26 mouse cellular contexts compared by ENCODE assay signal in the genomic region with DNA sequence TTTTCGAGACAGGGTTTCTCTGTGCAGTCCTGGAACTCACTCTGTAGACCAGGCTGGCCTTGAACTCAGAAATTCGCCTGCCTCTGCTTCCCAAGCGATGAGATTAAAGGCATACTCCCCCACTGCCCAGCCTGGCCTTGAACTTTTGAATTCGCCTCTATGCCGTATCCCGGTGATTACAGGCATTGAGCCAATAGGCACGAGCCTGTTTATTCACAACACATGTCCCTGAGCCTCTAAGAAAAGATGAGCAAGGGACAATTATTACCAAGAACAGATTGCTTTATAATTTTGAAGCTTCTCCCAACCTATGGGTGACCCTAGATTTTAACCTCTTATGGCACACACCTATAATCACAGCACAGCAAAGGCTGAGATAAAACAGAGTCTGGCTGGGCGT. TPM values are rescaled to one million over a fixed set of nuclear protein-coding genes. Genes with fewer than 3 reads are reported as not detected.
DNase-seq lines count a peak whose midpoint lies in the region; ATAC-seq and TF ChIP-seq lines count a peak whose summit lies in the region.
"Had no signal": no experiment of that assay in that cellular context is flagged by ENCODE, and none has a peak within 500 bp of the region (broad histone marks: within the 10 kb centered on the region; RNA-seq: fewer than 3 reads in every experiment).

No protein-coding gene starts in this region.

- no peak for ATAC-seq in hindbrain, embryonic 14.5 days (ENCODE audit: low FRiP score)
- ATAC-seq: activated CD4-positive, CD25-positive, alpha-beta regulatory T cell, adult 4 months; forebrain, embryonic 13.5 days; forebrain, embryonic 15.5 days; forebrain, postnatal 0 days; Patski had no signal

- no peak overlapping the region for H3K9ac ChIP-seq in CH12.LX (ENCODE audit: insufficient read depth, low read depth)
- H3K9ac ChIP-seq in hindbrain, embryonic 14.5 days: no peak overlapping the region
- H3K9ac ChIP-seq: embryonic facial prominence, embryonic 12.5 days; forebrain, embryonic 13.5 days; forebrain, embryonic 15.5 days; forebrain, postnatal 0 days had no signal

- WGBS in hindbrain, embryonic 14.5 days: 91% methylated on average over 8 of the region's 8 CpGs

- no peaks in the 10 kb centered on the region for H3K27me3 ChIP-seq in CH12.LX (replicated peaks)
- H3K27me3 ChIP-seq in hindbrain, embryonic 14.5 days (ENCODE audit: control insufficient read depth, insufficient read depth, low read length): no peaks in the 10 kb centered on the region
- H3K27me3 ChIP-seq: embryonic facial prominence, embryonic 12.5 days; forebrain, embryonic 13.5 days; forebrain, embryonic 15.5 days; Patski had no signal

- no peak for TF ChIP-seq EP300 in CH12.LX (IDR thresholded peaks at IDR 0.05; ENCODE audit: low read length)

- peaks cover 26% of the 10 kb centered on the region for H3K79me2 ChIP-seq in CH12.LX (replicated peaks; ENCODE audit: control insufficient read depth, extremely low read depth, insufficient read depth, poor library complexity, severe bottlenecking)

- no peak for TF ChIP-seq RAD21 in CH12.LX (IDR thresholded peaks at IDR 0.05; ENCODE audit: low read depth, low read length)

- TF ChIP-seq POLR2A in CH12.LX (IDR thresholded peaks at IDR 0.05; ENCODE audit: low read depth, low read length): no peak

- H3K4me1 ChIP-seq in CH12.LX (ENCODE audit: control insufficient read depth in 1 of 2, insufficient read depth in 2 of 2): peaks cover 8 to 37% of the 10 kb centered on the region in 2 experiments
- peaks cover 6% of the 10 kb centered on the region; the same call in 1 of the 2 replicates for H3K4me1 ChIP-seq in hindbrain, embryonic 14.5 days (replicated peaks; ENCODE audit: control insufficient read depth, insufficient read depth, low read length)

- peaks cover 42 to 44% of the 10 kb centered on the region in 2 experiments for H3K36me3 ChIP-seq in CH12.LX (replicated peaks in 1 of 2; ENCODE audit: control insufficient read depth in 1 of 2, insufficient read depth in 1 of 2, low read length in 1 of 2)
- peaks cover 40% of the 10 kb centered on the region for H3K36me3 ChIP-seq in hindbrain, embryonic 14.5 days (replicated peaks; ENCODE audit: control insufficient read depth, insufficient read depth)

- H3K4me3 ChIP-seq in CH12.LX (replicated peaks in 1 of 3; ENCODE audit: low read depth in 2 of 3, low read length in 2 of 3, poor library complexity in 1 of 3): no peak overlapping the region
- H3K4me3 ChIP-seq in hindbrain, embryonic 14.5 days (replicated peaks; ENCODE audit: low read length): no peak overlapping the region
- H3K4me3 ChIP-seq: embryonic facial prominence, embryonic 10.5 days; embryonic facial prominence, embryonic 12.5 days; forebrain, embryonic 13.5 days; forebrain, embryonic 15.5 days had no signal

- dilution Hi-C loops in CH12.LX (cut with MboI; ENCODE audit: extremely low pct_ligation_motif_present, extremely low pct_unique_long_range_greater_than_20kb, low sequenced_read_pairs): no loop called here

- no peak overlapping the region for H3K4me2 ChIP-seq in CH12.LX (ENCODE audit: insufficient read depth, low read depth, poor library complexity, severe bottlenecking)
- H3K4me2 ChIP-seq in hindbrain, embryonic 14.5 days (replicated peaks): no peak overlapping the region
- H3K4me2 ChIP-seq: embryonic facial prominence, embryonic 12.5 days; forebrain, embryonic 13.5 days; forebrain, embryonic 15.5 days had no signal

- no peaks in the 10 kb centered on the region for H3K9me3 ChIP-seq in CH12.LX (replicated peaks; ENCODE audit: low read length)
- no peaks in the 10 kb centered on the region for H3K9me3 ChIP-seq in hindbrain, embryonic 14.5 days (ENCODE audit: control insufficient read depth, low read length)
- H3K9me3 ChIP-seq: embryonic facial prominence, embryonic 10.5 days; embryonic facial prominence, embryonic 12.5 days; forebrain, embryonic 13.5 days; forebrain, embryonic 15.5 days had no signal

- DNase-seq in CH12.LX (ENCODE audit: extremely low read depth) (no peak), ES-CJ7 (ENCODE audit: low read depth, low spot score) (peak; percentile 65), R1 (ENCODE audit: low read depth, low spot score) (peak; percentile 70)
- no peak for DNase-seq in layer of hippocampus, adult 11-12 months (ENCODE audit: low spot score)
- DNase-seq in hindbrain, embryonic 14.5 days (ENCODE audit: low spot score): no peak
- DNase-seq in spleen, postnatal 10 days (ENCODE audit: low spot score in 2 of 2): no peak
- DNase-seq: adrenal gland, adult 8-10 months; adrenal gland, postnatal 14 days; adrenal gland, postnatal 36 days; cerebellum, adult 11-12 months; cerebellum, adult 2 months; cerebellum, adult 9-10 months; cerebellum, postnatal 10 days; cerebellum, postnatal 25 days; forebrain, postnatal 0 days had no signal

- in situ Hi-C loops in CH12.LX (cut with MboI; ENCODE audit: low pct_ligation_motif_present, low pct_unique_long_range_greater_than_20kb, low sequenced_read_pairs): no loop called here

- no peak for TF ChIP-seq CTCF in CH12.LX (conservative IDR thresholded peaks at IDR 0.05 in 1 of 2, IDR thresholded peaks at IDR 0.05 in 1 of 2; ENCODE audit: low read depth in 2 of 2, low read length in 2 of 2)

- H3K27ac ChIP-seq in CH12.LX (ENCODE audit: insufficient read depth, low read depth): no peak overlapping the region
- H3K27ac ChIP-seq in hindbrain, embryonic 14.5 days: no peak overlapping the region
- H3K27ac ChIP-seq: embryonic facial prominence, embryonic 10.5 days; embryonic facial prominence, embryonic 12.5 days; forebrain, embryonic 13.5 days; forebrain, embryonic 15.5 days had no signal

TF ChIP-seq in CH12.LX, 34 proteins besides CTCF, POLR2A, EP300 and RAD21:
- TF ChIP-seq MYC (IDR thresholded peaks at IDR 0.05; ENCODE audit: low read depth, low read length): no peak
- TF ChIP-seq SIN3A (IDR thresholded peaks at IDR 0.05; ENCODE audit: low read length): 0 out of 2 replicates have a peak, but pooled peaks have one; percentile 5
- no peak for TF ChIP-seq NRF1 (IDR thresholded peaks at IDR 0.05; ENCODE audit: low read depth, low read length)
- no peak for TF ChIP-seq ELF1 (IDR thresholded peaks at IDR 0.05; ENCODE audit: low read depth, low read length)

RNA-seq across cellular contexts. Expression of a gene that starts 5.1 kb away (rescaled TPM):
- total RNA-seq in CH12.LX (2012; rRNA removed) (69.2 and 81.9 TPM in 2 replicates), CH12.LX (2014; rRNA removed) (44.6 and 54.4 TPM in 2 replicates)
- 58.3 and 64.5 TPM in 2 replicates for polyA plus RNA-seq in CH12.LX (2012; ENCODE audit: insufficient read length, low read depth)
- 107 and 115 TPM in 2 replicates for polyA plus RNA-seq in hindbrain, embryonic 14.5 days (2014; fragmentation: Nextera tagmentation; extraction: Ambion mirVana)

RNA-seq across cellular contexts. Expression of a gene that starts 6.6 kb away (rescaled TPM):
- total RNA-seq in CH12.LX (2012; rRNA removed) (not detected in 2 replicates), CH12.LX (2014; rRNA removed) (not detected in 2 replicates)
- 30.3 and 54.1 TPM in 2 replicates for polyA plus RNA-seq in CH12.LX (2012; ENCODE audit: insufficient read length, low read depth)
- not detected in 2 replicates for polyA plus RNA-seq in hindbrain, embryonic 14.5 days (2014; fragmentation: Nextera tagmentation; extraction: Ambion mirVana)
- total RNA-seq: adrenal gland, adult 18-20 months; adrenal gland, adult 8-10 months; adrenal gland, postnatal 14 days; adrenal gland, postnatal 36 days; ES-E14; forebrain, postnatal 0 days had no signal
- polyA plus RNA-seq: activated CD4-positive, CD25-positive, alpha-beta regulatory T cell, adult 4 months; C2C12; embryonic facial prominence, embryonic 10.5 days; embryonic facial prominence, embryonic 12.5 days; embryonic facial prominence, embryonic 14.5 days; forebrain, embryonic 11.5 days; forebrain, embryonic 13.5 days; forebrain, embryonic 15.5 days; forebrain, postnatal 0 days had no signal

RNA-seq across cellular contexts. Expression of a gene that starts 8.1 kb away (rescaled TPM):
- total RNA-seq in CH12.LX (2012; rRNA removed): 3,372 and 3,437 TPM in 2 replicates
- total RNA-seq in CH12.LX (2014; rRNA removed): 2,694 and 3,351 TPM in 2 replicates
- polyA plus RNA-seq in CH12.LX (2012; ENCODE audit: insufficient read length, low read depth): 2,297 and 2,522 TPM in 2 replicates
- 489 and 624 TPM in 2 replicates for polyA plus RNA-seq in hindbrain, embryonic 14.5 days (2014; fragmentation: Nextera tagmentation; extraction: Ambion mirVana)

RNA-seq across cellular contexts. Expression of a gene that starts 26.9 kb away (rescaled TPM):
- total RNA-seq in CH12.LX (2012; rRNA removed): 11.4 and 13.2 TPM in 2 replicates
- 1.9 and 2.3 TPM in 2 replicates for total RNA-seq in CH12.LX (2014; rRNA removed)
- 14.0 and 15.9 TPM in 2 replicates for polyA plus RNA-seq in CH12.LX (2012; ENCODE audit: insufficient read length, low read depth)
- polyA plus RNA-seq in hindbrain, embryonic 14.5 days (2014; fragmentation: Nextera tagmentation; extraction: Ambion mirVana): 44.5 and 51.7 TPM in 2 replicates
- polyA plus RNA-seq: C2C12 had no signal

Comparison
In these comparisons a context has a peak if more than half of its experiments do, and no peak if none do; other contexts are left out.
1. DNase-seq: peak in ES-CJ7 (single experiment) and R1 (single experiment); none in CH12.LX (single experiment), layer of hippocampus, adult 11-12 months (single experiment), hindbrain, embryonic 14.5 days (single experiment) and spleen, postnatal 10 days (0 of 2).
2. RNA of a gene that starts 6.6 kb away (polyA plus RNA-seq): 30.3 to 54.1 TPM in CH12.LX; not detected in hindbrain, embryonic 14.5 days; every median in the first group is over 10 times any median in the second.